8 mouse cellular contexts compared by ENCODE assay signal in the genomic region with DNA sequence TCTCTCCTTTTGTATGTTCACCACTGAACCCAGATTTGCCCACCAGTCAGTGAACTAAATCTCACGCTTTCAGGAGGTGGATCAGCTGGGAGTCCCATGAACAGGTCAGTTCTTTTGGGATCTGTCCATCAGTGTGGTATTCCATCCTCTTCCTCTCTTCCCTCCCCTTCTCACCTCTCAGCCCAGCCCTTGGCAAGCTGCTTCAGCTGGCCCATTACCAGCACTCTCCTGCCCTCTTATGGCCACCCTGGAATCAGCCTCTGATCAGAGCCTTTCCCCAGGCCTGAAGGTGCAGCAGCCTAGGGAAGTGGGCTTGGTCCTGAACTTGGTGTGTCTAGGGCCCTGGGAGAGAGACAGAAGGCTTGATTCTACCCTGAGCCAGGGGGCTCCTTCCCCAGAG. TPM values are rescaled to one million over a fixed set of nuclear protein-coding genes. Genes with fewer than 3 reads are reported as not detected.
DNase-seq lines count a peak whose midpoint lies in the region; ATAC-seq lines count a peak whose summit lies in the region.

No protein-coding gene starts in this region.

- no peak overlapping the region for H3K4me3 ChIP-seq in intestine, embryonic 15.5 days (replicated peaks)
- H3K4me3 ChIP-seq in limb, embryonic 10.5 days = no peak overlapping the region
- H3K4me3 ChIP-seq in neural tube, embryonic 11.5 days (ENCODE audit: low read depth, low read length) = no peak overlapping the region

- peak; percentile 18 to 47 for DNase-seq in spleen, postnatal 10 days (ENCODE audit: low spot score in 2 of 2)
- DNase-seq in spleen, postnatal 36 days (ENCODE audit: low spot score in 2 of 2) = no peak
- DNase-seq in cerebellum, adult 9-10 months = peak; percentile 60
- peak; percentile 76 for DNase-seq in gastrocnemius, adult 18-20 months (ENCODE audit: low spot score)
- peak; percentile 73 for DNase-seq in limb, embryonic 10.5 days (ENCODE audit: low spot score)
- DNase-seq in neural tube, embryonic 11.5 days (ENCODE audit: low spot score) = peak; percentile 76
- DNase-seq in urinary bladder, adult 2 months (ENCODE audit: low spot score) = peak; percentile 40

- H3K9ac ChIP-seq in intestine, embryonic 15.5 days = no peak overlapping the region
- H3K9ac ChIP-seq in neural tube, embryonic 11.5 days (ENCODE audit: low read length) = no peak overlapping the region

- H3K36me3 ChIP-seq in intestine, embryonic 15.5 days = no peaks in the 10 kb centered on the region
- no peaks in the 10 kb centered on the region for H3K36me3 ChIP-seq in limb, embryonic 10.5 days
- H3K36me3 ChIP-seq in neural tube, embryonic 11.5 days (ENCODE audit: control insufficient read depth, insufficient read depth, low read length) = no peaks in the 10 kb centered on the region

- no peaks in the 10 kb centered on the region for H3K27me3 ChIP-seq in intestine, embryonic 15.5 days (replicated peaks)
- peaks cover 25% of the 10 kb centered on the region; the same call in 1 of the 2 replicates for H3K27me3 ChIP-seq in limb, embryonic 10.5 days (ENCODE audit: low read depth, poor library complexity, severe bottlenecking)
- H3K27me3 ChIP-seq in neural tube, embryonic 11.5 days (ENCODE audit: control insufficient read depth, insufficient read depth, low read length) = no peaks in the 10 kb centered on the region

- peak; percentile 53; the same call in 1 of the 2 replicates for ATAC-seq in intestine, embryonic 15.5 days
- ATAC-seq in neural tube, embryonic 11.5 days (ENCODE audit: insufficient read depth, low FRiP score, low TSS enrichment) = 0 out of 2 replicates have a peak, but pooled peaks have one; percentile 35

- H3K4me1 ChIP-seq in intestine, embryonic 15.5 days (replicated peaks) = no peaks in the 10 kb centered on the region
- H3K4me1 ChIP-seq in limb, embryonic 10.5 days = peaks cover 13% of the 10 kb centered on the region
- H3K4me1 ChIP-seq in neural tube, embryonic 11.5 days (ENCODE audit: control insufficient read depth, insufficient read depth, low read length) = peaks cover 14% of the 10 kb centered on the region

- no peak overlapping the region for H3K27ac ChIP-seq in intestine, embryonic 15.5 days
- H3K27ac ChIP-seq in limb, embryonic 10.5 days = no peak overlapping the region
- H3K27ac ChIP-seq in neural tube, embryonic 11.5 days (ENCODE audit: low read depth, low read length) = no peak overlapping the region

- 27% methylated on average over 1 of the region's 1 CpGs for WGBS in intestine, embryonic 15.5 days
- 45% methylated on average over 1 of the region's 1 CpGs for WGBS in limb, embryonic 10.5 days
- WGBS in neural tube, embryonic 11.5 days = 33% methylated on average over 1 of the region's 1 CpGs

- H3K4me2 ChIP-seq in intestine, embryonic 15.5 days (replicated peaks) = no peak overlapping the region
- H3K4me2 ChIP-seq in neural tube, embryonic 11.5 days (ENCODE audit: low read depth) = no peak overlapping the region

- no peaks in the 10 kb centered on the region for H3K9me3 ChIP-seq in intestine, embryonic 15.5 days
- H3K9me3 ChIP-seq in limb, embryonic 10.5 days (replicated peaks) = no peaks in the 10 kb centered on the region
- no peaks in the 10 kb centered on the region for H3K9me3 ChIP-seq in neural tube, embryonic 11.5 days (ENCODE audit: control insufficient read depth, low read length)

RNA-seq across cellular contexts. Expression of gene Loxl4, which starts 42.4 kb away (rescaled TPM):
- total RNA-seq in gastrocnemius, adult 18-20 months (2021) = 1 to 10 TPM in 1 of 2 experiments, under 1 TPM in 1; 0.64 to 1.5 TPM
- polyA plus RNA-seq in intestine, embryonic 15.5 days (2015; fragmentation: Nextera tagmentation; extraction: Ambion mirVana) = 1.6 and 1.9 TPM in 2 replicates
- polyA plus RNA-seq in limb, embryonic 10.5 days (2016; fragmentation: Nextera tagmentation; extraction: Ambion mirVana) = 0.11 and 0.19 TPM in 2 replicates
- 0.46 and 0.69 TPM in 2 replicates for polyA plus RNA-seq in neural tube, embryonic 11.5 days (2014; fragmentation: Nextera tagmentation; extraction: Ambion mirVana)
- polyA plus RNA-seq in urinary bladder, adult 2 months (2012; rRNA removed) = 8.7 and 9.1 TPM in 2 replicates

Comparison
In these comparisons a context has a peak if more than half of its experiments do, and no peak if none do; other contexts are left out.
1. DNase-seq: peak in spleen, postnatal 10 days (2 of 2), cerebellum, adult 9-10 months (single experiment), gastrocnemius, adult 18-20 months (single experiment), limb, embryonic 10.5 days (single experiment), neural tube, embryonic 11.5 days (single experiment) and urinary bladder, adult 2 months (single experiment); none in spleen, postnatal 36 days (0 of 2).